Mouse (Mus musculus): ENCODE results near the gene Runx2. TPM values are rescaled to one million over a fixed set of nuclear protein-coding genes. Genes with fewer than 3 reads are reported as not detected.

Runx2 gene
- polyA plus RNA-seq, 1 experiment: 2.1 TPM

GRCm38 (mm10) chr17:44485337-44485736 is 329.3 kb downstream of the Runx2 start:
- no peak overlapping the region for H3K4me3 ChIP-seq (replicated peaks)
- H3K9me3 ChIP-seq: no peaks in the 10 kb centered on the region
- no peak for TF ChIP-seq GATA1 (IDR thresholded peaks at IDR 0.05; ENCODE audit: borderline replicate concordance, low read length)
- TF ChIP-seq FLI1 (IDR thresholded peaks at IDR 0.05; ENCODE audit: low read length): no peak
- peaks cover 8% of the 10 kb centered on the region for H3K27me3 ChIP-seq (replicated peaks)
- no peaks in the 10 kb centered on the region for H3K4me1 ChIP-seq
- no peaks in the 10 kb centered on the region for H3K36me3 ChIP-seq (replicated peaks; ENCODE audit: low read length)

GRCm38 (mm10) chr17:44479918-44480317 is 334.7 kb downstream of the Runx2 start:
- Histone ChIP-seq H3K9me3 (no peaks in the 10 kb centered on the region), H3K4me3 (replicated peaks) (no peak overlapping the region), H3K36me3 (replicated peaks; ENCODE audit: low read length) (no peaks in the 10 kb centered on the region), H3K27me3 (replicated peaks) (peaks cover 9% of the 10 kb centered on the region), H3K4me1 (no peaks in the 10 kb centered on the region)
- TF ChIP-seq FLI1 (IDR thresholded peaks at IDR 0.05; ENCODE audit: low read length) (no peak), GATA1 (IDR thresholded peaks at IDR 0.05; ENCODE audit: borderline replicate concordance, low read length) (no peak)

- H3K36me3 ChIP-seq (replicated peaks; ENCODE audit: low read length): no peaks in the 10 kb centered on the region
- H3K27me3 ChIP-seq (replicated peaks): peaks cover 9% of the 10 kb centered on the region
- H3K4me3 ChIP-seq (replicated peaks): no peak overlapping the region
- no peaks in the 10 kb centered on the region for H3K9me3 ChIP-seq
- H3K4me1 ChIP-seq: no peaks in the 10 kb centered on the region
- TF ChIP-seq FLI1 (IDR thresholded peaks at IDR 0.05; ENCODE audit: low read length): no peak
- no peak for TF ChIP-seq GATA1 (IDR thresholded peaks at IDR 0.05; ENCODE audit: borderline replicate concordance, low read length)
Observed at GRCm38 (mm10) chr17:44479491-44479890, 335.1 kb downstream of the Runx2 start.

GRCm38 (mm10) chr17:44475910-44476309 is 338.7 kb downstream of the Runx2 start:
- no peaks in the 10 kb centered on the region for H3K36me3 ChIP-seq (replicated peaks; ENCODE audit: low read length)
- H3K27me3 ChIP-seq (replicated peaks): peaks cover 10% of the 10 kb centered on the region
- no peak overlapping the region for H3K4me3 ChIP-seq (replicated peaks)
- TF ChIP-seq FLI1 (IDR thresholded peaks at IDR 0.05; ENCODE audit: low read length) (no peak), GATA1 (IDR thresholded peaks at IDR 0.05; ENCODE audit: borderline replicate concordance, low read length) (no peak)
- H3K4me1 ChIP-seq: no peaks in the 10 kb centered on the region
- H3K9me3 ChIP-seq: no peaks in the 10 kb centered on the region

GRCm38 (mm10) chr17:44474280-44474679 is 340.3 kb downstream of the Runx2 start:
- TF ChIP-seq FLI1 (IDR thresholded peaks at IDR 0.05; ENCODE audit: low read length) (no peak), GATA1 (IDR thresholded peaks at IDR 0.05; ENCODE audit: borderline replicate concordance, low read length) (no peak)
- Histone ChIP-seq H3K9me3 (no peaks in the 10 kb centered on the region), H3K4me3 (replicated peaks) (no peak overlapping the region), H3K4me1 (no peaks in the 10 kb centered on the region), H3K36me3 (replicated peaks; ENCODE audit: low read length) (no peaks in the 10 kb centered on the region), H3K27me3 (replicated peaks) (peaks cover 8% of the 10 kb centered on the region)

GRCm38 (mm10) chr17:44472695-44473094 is 341.9 kb downstream of the Runx2 start:
- Histone ChIP-seq H3K4me3 (replicated peaks) (no peak overlapping the region), H3K36me3 (replicated peaks; ENCODE audit: low read length) (no peaks in the 10 kb centered on the region), H3K4me1 (no peaks in the 10 kb centered on the region), H3K9me3 (no peaks in the 10 kb centered on the region), H3K27me3 (replicated peaks) (peaks cover 9% of the 10 kb centered on the region)
- TF ChIP-seq FLI1 (IDR thresholded peaks at IDR 0.05; ENCODE audit: low read length): no peak
- TF ChIP-seq GATA1 (IDR thresholded peaks at IDR 0.05; ENCODE audit: borderline replicate concordance, low read length): no peak

GRCm38 (mm10) chr17:44463679-44464078 is 350.9 kb downstream of the Runx2 start:
- no peaks in the 10 kb centered on the region for H3K9me3 ChIP-seq
- H3K4me3 ChIP-seq (replicated peaks): no peak overlapping the region
- TF ChIP-seq GATA1 (IDR thresholded peaks at IDR 0.05; ENCODE audit: borderline replicate concordance, low read length) (no peak), FLI1 (IDR thresholded peaks at IDR 0.05; ENCODE audit: low read length) (no peak)
- H3K27me3 ChIP-seq (replicated peaks): peaks cover 11% of the 10 kb centered on the region
- no peaks in the 10 kb centered on the region for H3K4me1 ChIP-seq
- H3K36me3 ChIP-seq (replicated peaks; ENCODE audit: low read length): no peaks in the 10 kb centered on the region

- H3K27me3 ChIP-seq (replicated peaks): peaks cover 15% of the 10 kb centered on the region
- H3K4me3 ChIP-seq (replicated peaks): no peak overlapping the region
- TF ChIP-seq FLI1 (IDR thresholded peaks at IDR 0.05; ENCODE audit: low read length) (no peak), GATA1 (IDR thresholded peaks at IDR 0.05; ENCODE audit: borderline replicate concordance, low read length) (no peak)
- H3K9me3 ChIP-seq: no peaks in the 10 kb centered on the region
- no peaks in the 10 kb centered on the region for H3K36me3 ChIP-seq (replicated peaks; ENCODE audit: low read length)
- H3K4me1 ChIP-seq: peaks cover 4% of the 10 kb centered on the region; the same call in 1 of the 2 replicates
Observed at GRCm38 (mm10) chr17:44460156-44460555, 354.4 kb downstream of the Runx2 start.

GRCm38 (mm10) chr17:44459029-44459428 is 355.6 kb downstream of the Runx2 start:
- peaks cover 18% of the 10 kb centered on the region for H3K27me3 ChIP-seq (replicated peaks)
- H3K4me1 ChIP-seq: peaks cover 4% of the 10 kb centered on the region; the same call in 1 of the 2 replicates
- H3K9me3 ChIP-seq: 0 out of 2 replicates have a peak, but pooled peaks cover 4% of the 10 kb centered on the region
- H3K4me3 ChIP-seq (replicated peaks): no peak overlapping the region
- H3K36me3 ChIP-seq (replicated peaks; ENCODE audit: low read length): no peaks in the 10 kb centered on the region
- no peak for TF ChIP-seq GATA1 (IDR thresholded peaks at IDR 0.05; ENCODE audit: borderline replicate concordance, low read length)
- TF ChIP-seq FLI1 (IDR thresholded peaks at IDR 0.05; ENCODE audit: low read length): no peak

GRCm38 (mm10) chr17:44456696-44457095 is 357.9 kb downstream of the Runx2 start:
- Histone ChIP-seq H3K27me3 (replicated peaks) (peaks cover 30% of the 10 kb centered on the region), H3K4me1 (peaks cover 4% of the 10 kb centered on the region; the same call in 1 of the 2 replicates), H3K9me3 (0 out of 2 replicates have a peak, but pooled peaks cover 4% of the 10 kb centered on the region), H3K4me3 (replicated peaks) (no peak overlapping the region), H3K36me3 (replicated peaks; ENCODE audit: low read length) (no peaks in the 10 kb centered on the region)
- TF ChIP-seq FLI1 (IDR thresholded peaks at IDR 0.05; ENCODE audit: low read length) (no peak), GATA1 (IDR thresholded peaks at IDR 0.05; ENCODE audit: borderline replicate concordance, low read length) (no peak)
